Mouse (Mus musculus) stomach, postnatal 0 days (tissue): Measurements from ENCODE around the gene Acp4.

ENCODE experiments used
- CTCF ChIP-seq: IDR thresholded peaks from 2 replicates; pipeline ENCODE4 v1.5.1; 2016; ENCODE audit warnings: antibody characterized with exemption, low read depth, mild to moderate bottlenecking, moderate library complexity
- EP300 ChIP-seq: optimal IDR thresholded peaks from 2 replicates; pipeline ENCODE3; 2016; ENCODE audit warnings: antibody characterized with exemption

DNA sequence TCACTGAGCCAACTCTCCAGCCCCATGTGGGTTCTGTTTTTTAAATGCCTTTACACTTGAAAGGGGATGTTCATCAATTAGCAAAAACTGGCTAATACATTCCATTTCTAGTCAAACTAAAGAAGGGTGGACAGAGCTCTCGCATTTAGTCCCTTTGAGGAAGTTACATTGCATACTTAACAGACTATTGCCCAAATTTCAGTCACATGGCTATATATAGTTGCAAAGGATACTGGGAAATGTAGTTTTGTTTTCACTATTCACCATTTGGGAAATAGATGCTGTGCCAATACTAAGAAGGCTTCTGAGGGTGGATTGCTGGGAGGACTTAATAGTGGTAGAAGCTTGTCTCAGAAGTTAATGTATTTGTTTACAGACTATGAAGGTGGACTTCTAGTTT lies 23.8 kb upstream of the Acp4 start:
- no peak for TF ChIP-seq CTCF
- TF ChIP-seq EP300, result no peak
